8 mouse cellular contexts compared by ENCODE assay signal in the genomic region with DNA sequence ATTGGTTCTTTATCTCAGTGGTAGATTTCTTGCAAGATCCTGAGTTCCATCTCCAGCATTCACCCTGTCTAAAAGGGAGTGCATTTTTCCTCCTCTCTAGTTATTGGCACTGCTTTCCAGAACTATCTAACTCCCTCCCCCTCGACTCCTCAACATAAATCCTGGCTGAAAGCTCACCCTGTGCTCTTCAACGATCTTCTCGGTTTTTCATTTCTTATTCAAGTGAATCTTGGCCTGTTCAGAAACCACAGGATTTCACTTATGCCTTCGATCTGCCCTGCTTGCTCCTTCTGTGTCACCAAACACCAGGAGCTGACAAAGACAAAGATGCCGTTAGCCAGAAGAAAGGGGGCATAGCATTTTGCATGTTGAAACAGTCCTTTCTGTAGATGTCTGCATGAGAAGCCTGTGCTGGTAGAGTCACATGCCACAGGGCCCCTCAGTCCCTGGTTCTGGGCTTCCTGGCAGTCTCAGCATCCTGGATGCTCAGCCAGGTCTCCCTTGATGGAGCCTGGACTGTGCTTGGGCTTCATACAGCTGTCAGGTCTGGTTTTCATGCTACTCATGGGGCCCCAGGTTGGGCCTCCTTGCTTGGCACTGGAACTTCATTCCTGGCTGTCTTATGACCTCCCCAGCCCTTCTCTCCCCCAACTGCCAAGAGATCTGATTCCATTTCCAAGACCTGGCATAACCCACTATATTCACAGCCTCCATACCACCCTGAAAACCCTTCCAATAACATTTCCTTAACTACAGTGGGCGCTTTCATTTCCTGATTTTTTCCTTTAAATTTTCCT. TPM values are rescaled to one million over a fixed set of nuclear protein-coding genes. Genes with fewer than 3 reads are reported as not detected.
DNase-seq lines count a peak whose midpoint lies in the region; ATAC-seq lines count a peak whose summit lies in the region.
"Had no signal": no experiment of that assay in that cellular context is flagged by ENCODE, and none has a peak within 500 bp of the region (broad histone marks: within the 10 kb centered on the region; RNA-seq: fewer than 3 reads in every experiment).

No protein-coding gene starts in this region.

- ATAC-seq in kidney, embryonic 16.5 days (ENCODE audit: low FRiP score, low TSS enrichment) = no peak
- peak; percentile 23 for ATAC-seq in embryonic facial prominence, embryonic 14.5 days (ENCODE audit: low read depth)
- ATAC-seq in hindbrain, embryonic 14.5 days (ENCODE audit: low FRiP score) = no peak
- peak; percentile 13; the same call in 1 of the 2 replicates for ATAC-seq in neural tube, embryonic 13.5 days (ENCODE audit: low read depth)

- WGBS in kidney, embryonic 16.5 days = 46% methylated on average over 6 of the region's 6 CpGs
- WGBS in embryonic facial prominence, embryonic 14.5 days = 45% methylated on average over 6 of the region's 6 CpGs
- WGBS in hindbrain, embryonic 14.5 days = 77% methylated on average over 6 of the region's 6 CpGs
- WGBS in neural tube, embryonic 13.5 days = 61% methylated on average over 6 of the region's 6 CpGs

- H3K27me3 ChIP-seq in kidney, embryonic 16.5 days (ENCODE audit: insufficient read depth, low read length) = no peaks in the 10 kb centered on the region
- no peaks in the 10 kb centered on the region for H3K27me3 ChIP-seq in embryonic facial prominence, embryonic 14.5 days (replicated peaks; ENCODE audit: control insufficient read depth, insufficient read depth, low read length)
- no peaks in the 10 kb centered on the region for H3K27me3 ChIP-seq in hindbrain, embryonic 14.5 days (ENCODE audit: control insufficient read depth, insufficient read depth, low read length)
- peaks cover 3% of the 10 kb centered on the region; the same call in 1 of the 2 replicates for H3K27me3 ChIP-seq in neural tube, embryonic 13.5 days

- no peaks in the 10 kb centered on the region for H3K9me3 ChIP-seq in kidney, embryonic 16.5 days (ENCODE audit: low read length)
- H3K9me3 ChIP-seq in embryonic facial prominence, embryonic 14.5 days (ENCODE audit: control insufficient read depth, low read length) = peaks cover 9% of the 10 kb centered on the region
- no peaks in the 10 kb centered on the region; the same call in 1 of the 2 replicates for H3K9me3 ChIP-seq in hindbrain, embryonic 14.5 days (ENCODE audit: control insufficient read depth, low read length)
- H3K9me3 ChIP-seq in neural tube, embryonic 13.5 days = peaks cover 4% of the 10 kb centered on the region; the same call in 1 of the 2 replicates

- H3K27ac ChIP-seq in kidney, embryonic 16.5 days (ENCODE audit: low read length) = peak overlapping the region; percentile 66
- peak overlapping the region; percentile 88 for H3K27ac ChIP-seq in embryonic facial prominence, embryonic 14.5 days (replicated peaks; ENCODE audit: low read depth, low read length)
- H3K27ac ChIP-seq in hindbrain, embryonic 14.5 days = no peak overlapping the region
- H3K27ac ChIP-seq in neural tube, embryonic 13.5 days (replicated peaks) = no peak overlapping the region; the same call in 1 of the 2 replicates

- no peaks in the 10 kb centered on the region for H3K36me3 ChIP-seq in kidney, embryonic 16.5 days (ENCODE audit: insufficient read depth, low read length)
- H3K36me3 ChIP-seq in embryonic facial prominence, embryonic 14.5 days (ENCODE audit: control insufficient read depth, insufficient read depth, low read length) = no peaks in the 10 kb centered on the region
- H3K36me3 ChIP-seq in hindbrain, embryonic 14.5 days (replicated peaks; ENCODE audit: control insufficient read depth, insufficient read depth) = no peaks in the 10 kb centered on the region
- H3K36me3 ChIP-seq in neural tube, embryonic 13.5 days = no peaks in the 10 kb centered on the region

- peak overlapping the region; percentile 50; the same call in 1 of the 2 replicates for H3K4me2 ChIP-seq in kidney, embryonic 16.5 days (replicated peaks; ENCODE audit: low read depth, low read length)
- H3K4me2 ChIP-seq in embryonic facial prominence, embryonic 14.5 days (ENCODE audit: low read depth, low read length) = peak overlapping the region; percentile 48
- peak overlapping the region; percentile 37 for H3K4me2 ChIP-seq in hindbrain, embryonic 14.5 days (replicated peaks)
- peak overlapping the region; percentile 46 for H3K4me2 ChIP-seq in neural tube, embryonic 13.5 days
- H3K4me2 ChIP-seq: liver, embryonic 11.5 days had no signal

- peaks cover 8% of the 10 kb centered on the region; the same call in 1 of the 2 replicates for H3K4me1 ChIP-seq in kidney, embryonic 16.5 days (ENCODE audit: insufficient read depth, low read length)
- 0 out of 2 replicates have a peak, but pooled peaks cover 3% of the 10 kb centered on the region for H3K4me1 ChIP-seq in embryonic facial prominence, embryonic 14.5 days (ENCODE audit: control insufficient read depth, insufficient read depth, low read length)
- no peaks in the 10 kb centered on the region for H3K4me1 ChIP-seq in hindbrain, embryonic 14.5 days (replicated peaks; ENCODE audit: control insufficient read depth, insufficient read depth, low read length)
- H3K4me1 ChIP-seq in neural tube, embryonic 13.5 days (replicated peaks) = 0 out of 2 replicates have a peak, but pooled peaks cover 7% of the 10 kb centered on the region

- peak overlapping the region; percentile 49 for H3K9ac ChIP-seq in kidney, embryonic 16.5 days (replicated peaks; ENCODE audit: low read length)
- H3K9ac ChIP-seq in embryonic facial prominence, embryonic 14.5 days (ENCODE audit: low read depth, low read length) = no peak overlapping the region
- no peak overlapping the region for H3K9ac ChIP-seq in hindbrain, embryonic 14.5 days
- peak overlapping the region; percentile 53; the same call in 1 of the 2 replicates for H3K9ac ChIP-seq in neural tube, embryonic 13.5 days

- no peak overlapping the region for H3K4me3 ChIP-seq in kidney, embryonic 16.5 days (ENCODE audit: low read length)
- no peak overlapping the region for H3K4me3 ChIP-seq in embryonic facial prominence, embryonic 14.5 days (ENCODE audit: low read depth, low read length)
- H3K4me3 ChIP-seq in hindbrain, embryonic 14.5 days (replicated peaks; ENCODE audit: low read length) = no peak overlapping the region
- no peak overlapping the region for H3K4me3 ChIP-seq in neural tube, embryonic 13.5 days

- DNase-seq in kidney, adult 8-10 months = no peak
- peak; percentile 84 for DNase-seq in embryonic facial prominence, embryonic 14.5 days (ENCODE audit: low spot score)
- DNase-seq in hindbrain, embryonic 14.5 days (ENCODE audit: low spot score) = no peak
- no peak for DNase-seq in natural killer cell, adult 2 months (ENCODE audit: low spot score in 2 of 2)
- DNase-seq in cerebellum, adult 9-11 months = no peak

RNA-seq across cellular contexts. Expression of a gene that starts 30.8 kb away (rescaled TPM):
- not detected in 2 replicates for polyA plus RNA-seq in kidney, embryonic 16.5 days (2015; fragmentation: Nextera tagmentation; extraction: Ambion mirVana)
- polyA plus RNA-seq in embryonic facial prominence, embryonic 14.5 days (2014; fragmentation: Nextera tagmentation; extraction: Ambion mirVana) = 0.58 TPM in 1 of 2 replicates, not detected in the other
- not detected in 2 replicates for polyA plus RNA-seq in hindbrain, embryonic 14.5 days (2014; fragmentation: Nextera tagmentation; extraction: Ambion mirVana)
- 0.44 TPM in 1 of 2 replicates, not detected in the other for polyA plus RNA-seq in neural tube, embryonic 13.5 days (2015; fragmentation: Nextera tagmentation; extraction: Ambion mirVana)
- polyA plus RNA-seq: liver, embryonic 11.5 days had no signal

RNA-seq across cellular contexts. Expression of a gene that starts 40.9 kb away (rescaled TPM):
- polyA plus RNA-seq in kidney, embryonic 16.5 days (2015; fragmentation: Nextera tagmentation; extraction: Ambion mirVana) = 79.0 and 83.6 TPM in 2 replicates
- polyA plus RNA-seq in embryonic facial prominence, embryonic 14.5 days (2014; fragmentation: Nextera tagmentation; extraction: Ambion mirVana) = 74.2 and 82.0 TPM in 2 replicates
- polyA plus RNA-seq in hindbrain, embryonic 14.5 days (2014; fragmentation: Nextera tagmentation; extraction: Ambion mirVana) = 52.8 and 58.9 TPM in 2 replicates
- polyA plus RNA-seq in neural tube, embryonic 13.5 days (2015; fragmentation: Nextera tagmentation; extraction: Ambion mirVana) = 46.9 and 58.4 TPM in 2 replicates

Comparison
In these comparisons a context has a peak if more than half of its experiments do, and no peak if none do; other contexts are left out.
1. ATAC-seq: peak in embryonic facial prominence, embryonic 14.5 days (single experiment) and neural tube, embryonic 13.5 days (single experiment); none in kidney, embryonic 16.5 days (single experiment) and hindbrain, embryonic 14.5 days (single experiment).
2. H3K27ac ChIP-seq: peak in kidney, embryonic 16.5 days (single experiment) and embryonic facial prominence, embryonic 14.5 days (single experiment); none in hindbrain, embryonic 14.5 days (single experiment) and neural tube, embryonic 13.5 days (single experiment).
3. H3K9ac ChIP-seq: peak in kidney, embryonic 16.5 days (single experiment) and neural tube, embryonic 13.5 days (single experiment); none in embryonic facial prominence, embryonic 14.5 days (single experiment) and hindbrain, embryonic 14.5 days (single experiment).
4. Peak in every context shown above with its lines, with median percentiles within 50 percentile points of each other: H3K4me2 ChIP-seq.